Mouse (Mus musculus) layer of hippocampus, adult 18-20 months (tissue): ENCODE measurements around the gene Fam13a. TPM values are rescaled to one million over a fixed set of nuclear protein-coding genes. Genes with fewer than 3 reads are reported as not detected.

Source experiments
- DNase-seq, 2 experiments: peaks; one replicate each; pipeline ENCODE4 v3.0.0; 2022; ENCODE audit warnings: low spot score in 2 of 2
- long read RNA-seq: library from polyadenylated mRNA; stranded (forward); transcript quantifications from one replicate; pipeline ENCODE4 v2.0.0, GENCODE M21; 2021
- total RNA-seq, 2 experiments: library from RNA; stranded (reverse); gene quantifications; 2 replicates each; pipeline ENCODE4 v1.2.3; 2021

The Fam13a gene
- total RNA-seq: 10 to 100 TPM; 15.4 to 17.8 TPM
- long read RNA-seq, full-length matches to known transcripts: 2 of 3 reads
- long read RNA-seq, partial matches to known transcripts: 1 of 3 reads
- long read RNA-seq, other reads (novel, unspliced or antisense): 0 of 3 reads

GRCm38 (mm10) chr6:59024164-59024724 is at the start of gene Fam13a:
Gene Fam13a, minus strand, starts transcription at chr6:59024549.
- DNase-seq: peak; percentile 82 to 90

GRCm38 (mm10) chr6:59072096-59073060 is 48.0 kb upstream of the Fam13a start:
- no peak for DNase-seq

GRCm38 (mm10) chr6:59071691-59072090 is 47.3 kb upstream of the Fam13a start:
- DNase-seq: no peak

- DNase-seq: no peak
Observed at GRCm38 (mm10) chr6:59068187-59068586, 43.8 kb upstream of the Fam13a start.

GRCm38 (mm10) chr6:59064440-59064839 is 40.1 kb upstream of the Fam13a start:
- DNase-seq: no peak

GRCm38 (mm10) chr6:59053232-59053631 is 28.9 kb upstream of the Fam13a start:
- DNase-seq: no peak

- DNase-seq: no peak
Observed at GRCm38 (mm10) chr6:59039719-59040118, 15.4 kb upstream of the Fam13a start.

- DNase-seq: no peak
Observed at GRCm38 (mm10) chr6:59032748-59033147, 8.4 kb upstream of the Fam13a start.

GRCm38 (mm10) chr6:59031539-59031938 is 7.2 kb upstream of the Fam13a start:
- DNase-seq: no peak

GRCm38 (mm10) chr6:59030667-59031066 is 6.3 kb upstream of the Fam13a start:
- DNase-seq: no peak

- no peak for DNase-seq
Observed at GRCm38 (mm10) chr6:59030037-59030436, 5.7 kb upstream of the Fam13a start.

GRCm38 (mm10) chr6:59028871-59029270 is 4.5 kb upstream of the Fam13a start:
- no peak for DNase-seq

- DNase-seq: no peak
Observed at GRCm38 (mm10) chr6:59024806-59025205, 457 bp upstream of the Fam13a start.

GRCm38 (mm10) chr6:59023455-59024163 is 740 bp downstream of the Fam13a start:
- DNase-seq: no peak

- no peak for DNase-seq
Observed at GRCm38 (mm10) chr6:59022621-59023020, 1.7 kb downstream of the Fam13a start.

- no peak for DNase-seq
Observed at GRCm38 (mm10) chr6:59020346-59020745, 4.0 kb downstream of the Fam13a start.

GRCm38 (mm10) chr6:59019847-59020246 is 4.5 kb downstream of the Fam13a start:
- DNase-seq: no peak

GRCm38 (mm10) chr6:59016336-59016832 is 8.0 kb downstream of the Fam13a start:
- no peak for DNase-seq

GRCm38 (mm10) chr6:59014760-59015159 is 9.6 kb downstream of the Fam13a start:
- no peak for DNase-seq

GRCm38 (mm10) chr6:59014088-59014759 is 10.1 kb downstream of the Fam13a start:
- no peak for DNase-seq

GRCm38 (mm10) chr6:59010792-59011191 is 13.6 kb downstream of the Fam13a start:
- DNase-seq: peak; percentile 30 to 58
